Mouse (Mus musculus) embryonic facial prominence, embryonic 14.5 days (tissue): ENCODE data around the gene Adcy7. TPM values are rescaled to one million over a fixed set of nuclear protein-coding genes. Genes with fewer than 3 reads are reported as not detected.

Experiments used
- ATAC-seq: fragments of 200-750 bp; cut with Nextera tagmentation; 2 replicates; pipeline ENCODE4 v1.8.0; 2017; ENCODE audit warnings: low read depth, moderate number of reproducible peaks, moderate TSS enrichment
- DNase-seq: peaks from one replicate; pipeline ENCODE4 v3.0.0-alpha.2; 2015; ENCODE audit warnings: low spot score
- H3K27ac ChIP-seq: fragments of 300-500 bp; sonication (generic); replicated peaks from 2 replicates; pipeline ENCODE4 v1.5.1; 2014; ENCODE audit warnings: low read depth, mild to moderate bottlenecking, low read length, moderate library complexity
- H3K27me3 ChIP-seq: fragments of 300-500 bp; sonication (generic); replicated peaks from 2 replicates; pipeline ENCODE4 v1.6.1; 2014; ENCODE audit warnings: low read length; ENCODE audit not compliant: control insufficient read depth, insufficient read depth
- H3K36me3 ChIP-seq: fragments of 300-500 bp; sonication (generic); 2 replicates; pipeline ENCODE4 v1.6.1; 2014; ENCODE audit warnings: low read length, mixed read lengths; ENCODE audit not compliant: control insufficient read depth, insufficient read depth
- H3K4me1 ChIP-seq: fragments of 300-500 bp; sonication (generic); 2 replicates; pipeline ENCODE4 v1.6.1; 2014; ENCODE audit warnings: antibody characterized with exemption, low read length; ENCODE audit not compliant: control insufficient read depth, insufficient read depth
- H3K4me2 ChIP-seq: fragments of 300-500 bp; sonication (generic); 2 replicates; pipeline ENCODE4 v1.6.1; 2014; ENCODE audit warnings: low read depth, mild to moderate bottlenecking, low read length, moderate library complexity, mixed read lengths
- H3K4me3 ChIP-seq: fragments of 300-500 bp; sonication (generic); 2 replicates; pipeline ENCODE4 v1.5.1; 2014; ENCODE audit warnings: low read depth, mild to moderate bottlenecking, low read length
- H3K9ac ChIP-seq: fragments of 300-500 bp; sonication (generic); 2 replicates; pipeline ENCODE4 v1.6.1; 2014; ENCODE audit warnings: low read depth, mild to moderate bottlenecking, low read length, moderate library complexity, mixed read lengths
- H3K9me3 ChIP-seq: fragments of 300-500 bp; sonication (generic); 2 replicates; pipeline ENCODE4 v1.6.1; 2016; ENCODE audit warnings: low read length; ENCODE audit not compliant: control insufficient read depth
- WGBS: fragments of 180-500 bp; shearing (Covaris S2); extraction: QIAGEN DNeasy Blood & Tissue Kit; methylation state at CpG from one replicate; pipeline ENCODE4 v1.1.7; 2014; 5-methylcytosine and 5-hydroxymethylcytosine counted together
- polyA plus RNA-seq: library from polyadenylated mRNA; unstranded; fragments of >200 nt; fragmentation: Nextera tagmentation; extraction: Ambion mirVana; gene quantifications from 2 replicates; pipeline ENCODE4 v1.2.1, GENCODE M21; 2014

Adcy7 gene
- polyA plus RNA-seq, 1 experiment from 2014 or later = 7.3 TPM

- Histone ChIP-seq H3K4me1 (no peaks in the 10 kb centered on the region), H3K9ac (no peak overlapping the region), H3K4me3 (no peak overlapping the region), H3K4me2 (no peak overlapping the region), H3K27me3 (no peaks in the 10 kb centered on the region), H3K9me3 (no peaks in the 10 kb centered on the region), H3K36me3 (peaks cover 53% of the 10 kb centered on the region), H3K27ac (no peak overlapping the region)
- ATAC-seq (no peak), DNase-seq (no peak)
- WGBS = 90% methylated on average over 11 of the region's 11 CpGs
These were observed 52.6 kb downstream of the Adcy7 start for GRCm38 (mm10) chr8:88324760-88325159.

GRCm38 (mm10) chr8:88325251-88325650, 53.0 kb downstream of the Adcy7 start:
- Histone ChIP-seq H3K9ac (no peak overlapping the region), H3K4me3 (no peak overlapping the region), H3K27ac (no peak overlapping the region; the same call in 1 of the 2 replicates), H3K27me3 (no peaks in the 10 kb centered on the region), H3K4me1 (no peaks in the 10 kb centered on the region), H3K9me3 (no peaks in the 10 kb centered on the region), H3K36me3 (peaks cover 58% of the 10 kb centered on the region), H3K4me2 (no peak overlapping the region)
- WGBS = 61% methylated on average over 5 of the region's 5 CpGs
- ATAC-seq = no peak
- no peak for DNase-seq

- Histone ChIP-seq H3K4me3 (no peak overlapping the region), H3K9me3 (no peaks in the 10 kb centered on the region)
These were observed 53.6 kb downstream of the Adcy7 start for GRCm38 (mm10) chr8:88325795-88326194.

GRCm38 (mm10) chr8:88326328-88326727, 54.1 kb downstream of the Adcy7 start:
- 97% methylated on average over 12 of the region's 12 CpGs for WGBS
- ATAC-seq = no peak
- peaks cover 68% of the 10 kb centered on the region for H3K36me3 ChIP-seq

More at GRCm38 (mm10) chr8:88325795-88326194, 53.6 kb downstream of the Adcy7 start:
- WGBS = 88% methylated on average over 5 of the region's 5 CpGs
- no peak overlapping the region for H3K9ac ChIP-seq
- no peaks in the 10 kb centered on the region for H3K4me1 ChIP-seq
- DNase-seq (no peak), ATAC-seq (no peak)
- no peaks in the 10 kb centered on the region for H3K27me3 ChIP-seq
- H3K27ac ChIP-seq = no peak overlapping the region
- no peak overlapping the region for H3K4me2 ChIP-seq
- peaks cover 63% of the 10 kb centered on the region for H3K36me3 ChIP-seq

GRCm38 (mm10) chr8:88328689-88329088, 56.5 kb downstream of the Adcy7 start:
- no peaks in the 10 kb centered on the region for H3K9me3 ChIP-seq
- DNase-seq (peak; percentile 61), ATAC-seq (peak; percentile 69; the same call in 1 of the 2 replicates)
- H3K27ac ChIP-seq = no peak overlapping the region
- H3K36me3 ChIP-seq = peaks cover 92% of the 10 kb centered on the region
- no peak overlapping the region for H3K4me3 ChIP-seq
- no peak overlapping the region for H3K4me2 ChIP-seq
- H3K27me3 ChIP-seq = no peaks in the 10 kb centered on the region
- H3K4me1 ChIP-seq = no peaks in the 10 kb centered on the region
- no peak overlapping the region for H3K9ac ChIP-seq
- whole genome bisulfite sequencing = 65% methylated on average over 6 of the region's 6 CpGs

More at GRCm38 (mm10) chr8:88326328-88326727, 54.1 kb downstream of the Adcy7 start:
- H3K9ac ChIP-seq = no peak overlapping the region
- no peak overlapping the region for H3K4me3 ChIP-seq
- no peak for DNase-seq
- H3K27me3 ChIP-seq = no peaks in the 10 kb centered on the region
- no peak overlapping the region for H3K27ac ChIP-seq
- H3K4me2 ChIP-seq = no peak overlapping the region
- no peaks in the 10 kb centered on the region for H3K9me3 ChIP-seq
- H3K4me1 ChIP-seq = no peaks in the 10 kb centered on the region

GRCm38 (mm10) chr8:88330816-88331215, 58.6 kb downstream of the Adcy7 start:
- 99% methylated on average over 3 of the region's 3 CpGs for WGBS
- H3K9me3 ChIP-seq = no peaks in the 10 kb centered on the region
- H3K27me3 ChIP-seq = no peaks in the 10 kb centered on the region
- peaks cover 96% of the 10 kb centered on the region for H3K36me3 ChIP-seq
- H3K4me1 ChIP-seq = no peaks in the 10 kb centered on the region
- no peak overlapping the region for H3K9ac ChIP-seq
- DNase-seq (no peak), ATAC-seq (no peak)
- H3K27ac ChIP-seq = no peak overlapping the region
- no peak overlapping the region for H3K4me2 ChIP-seq
- H3K4me3 ChIP-seq = no peak overlapping the region

- Histone ChIP-seq H3K4me3 (no peak overlapping the region), H3K4me2 (no peak overlapping the region), H3K9me3 (no peaks in the 10 kb centered on the region), H3K9ac (no peak overlapping the region), H3K27ac (no peak overlapping the region), H3K36me3 (peaks cover 89% of the 10 kb centered on the region), H3K27me3 (no peaks in the 10 kb centered on the region), H3K4me1 (no peaks in the 10 kb centered on the region)
- no peak for ATAC-seq
- DNase-seq = no peak
- WGBS = 92% methylated on average over 2 of the region's 2 CpGs
These were observed 62.2 kb downstream of the Adcy7 start for GRCm38 (mm10) chr8:88334384-88334783.

GRCm38 (mm10) chr8:88334975-88335374, 62.8 kb downstream of the Adcy7 start:
- DNase-seq = no peak
- Histone ChIP-seq H3K36me3 (peaks cover 88% of the 10 kb centered on the region), H3K4me2 (no peak overlapping the region), H3K4me1 (no peaks in the 10 kb centered on the region), H3K27me3 (no peaks in the 10 kb centered on the region), H3K4me3 (no peak overlapping the region), H3K9me3 (no peaks in the 10 kb centered on the region), H3K27ac (no peak overlapping the region), H3K9ac (no peak overlapping the region)
- ATAC-seq = no peak
- 85% methylated on average over 3 of the region's 3 CpGs for WGBS

- H3K4me3 ChIP-seq = no peak overlapping the region
- H3K27me3 ChIP-seq = no peaks in the 10 kb centered on the region
- H3K4me2 ChIP-seq = no peak overlapping the region
- no peaks in the 10 kb centered on the region for H3K4me1 ChIP-seq
- no peak for ATAC-seq
- DNase-seq = peak; percentile 56
- H3K9me3 ChIP-seq = no peaks in the 10 kb centered on the region
- no peak overlapping the region for H3K27ac ChIP-seq
- peaks cover 89% of the 10 kb centered on the region for H3K36me3 ChIP-seq
- no peak overlapping the region for H3K9ac ChIP-seq
- 51% methylated on average over 3 of the region's 3 CpGs for WGBS
These were observed 67.0 kb downstream of the Adcy7 start for GRCm38 (mm10) chr8:88339221-88339620.
